Mouse (Mus musculus) fibroblast of lung, adult 2 months (primary cell): ENCODE results near the gene Cacna2d4.
A peak's percentile ranks its signal among the peaks of the same experiment; 100 is the strongest.

Source experiments
- DNase-seq: peaks from one replicate; pipeline ENCODE4 v3.0.0-alpha.2; 2011; ENCODE audit warnings: low read depth

Gene Cacna2d4

GRCm38 (mm10) chr6:119310176-119310575, 73.8 kb downstream of the Cacna2d4 start:
- no peak for DNase-seq

- no peak for DNase-seq
Measured at GRCm38 (mm10) chr6:119312381-119312780, 76.1 kb downstream of the Cacna2d4 start.

- DNase-seq = no peak
Measured at GRCm38 (mm10) chr6:119313096-119313495, 76.8 kb downstream of the Cacna2d4 start.

- DNase-seq = no peak
Measured at GRCm38 (mm10) chr6:119313588-119314375, 77.5 kb downstream of the Cacna2d4 start.

GRCm38 (mm10) chr6:119314751-119315476, 78.6 kb downstream of the Cacna2d4 start:
- DNase-seq = no peak

GRCm38 (mm10) chr6:119318732-119319131, 82.4 kb downstream of the Cacna2d4 start:
- DNase-seq = no peak

GRCm38 (mm10) chr6:119319358-119319757, 83.0 kb downstream of the Cacna2d4 start:
- DNase-seq = no peak

- no peak for DNase-seq
Measured at GRCm38 (mm10) chr6:119320481-119320880, 84.2 kb downstream of the Cacna2d4 start.

- DNase-seq = no peak
Measured at GRCm38 (mm10) chr6:119321752-119322151, 85.4 kb downstream of the Cacna2d4 start.

- no peak for DNase-seq
Measured at GRCm38 (mm10) chr6:119324776-119325175, 88.5 kb downstream of the Cacna2d4 start.

GRCm38 (mm10) chr6:119325978-119326377, 89.7 kb downstream of the Cacna2d4 start:
- no peak for DNase-seq

GRCm38 (mm10) chr6:119326541-119326940, 90.2 kb downstream of the Cacna2d4 start:
- no peak for DNase-seq

- DNase-seq = no peak
Measured at GRCm38 (mm10) chr6:119328521-119329115, 92.3 kb downstream of the Cacna2d4 start.

GRCm38 (mm10) chr6:119329215-119329714, 92.9 kb downstream of the Cacna2d4 start:
- no peak for DNase-seq

GRCm38 (mm10) chr6:119329936-119330335, 93.6 kb downstream of the Cacna2d4 start:
- no peak for DNase-seq

- DNase-seq = no peak
Measured at GRCm38 (mm10) chr6:119330506-119330905, 94.2 kb downstream of the Cacna2d4 start, which contains the start of gene Lrtm2. Gene Lrtm2, minus strand, starts transcription at chr6:119330766.

- no peak for DNase-seq
Measured at GRCm38 (mm10) chr6:119332111-119332510, 95.8 kb downstream of the Cacna2d4 start.

GRCm38 (mm10) chr6:119333202-119333601, 96.9 kb downstream of the Cacna2d4 start:
- peak; percentile 37 for DNase-seq

GRCm38 (mm10) chr6:119333831-119334230, 97.5 kb downstream of the Cacna2d4 start:
- DNase-seq = no peak

- DNase-seq = no peak
Measured at GRCm38 (mm10) chr6:119336124-119336523, 99.8 kb downstream of the Cacna2d4 start.

- no peak for DNase-seq
Measured at GRCm38 (mm10) chr6:119337287-119337686, 101.0 kb downstream of the Cacna2d4 start.

- no peak for DNase-seq
Measured at GRCm38 (mm10) chr6:119338121-119338912, 102.0 kb downstream of the Cacna2d4 start.
